Mouse (Mus musculus) lung, adult 2 months (tissue): ENCODE measurements at regions not wholly inside any gene's neighbourhood (a gene's known extent, or its start where the extent isn't known, plus 50 kb on each side); places are given as distances from the start of the nearest gene placed in this dataset.

Experiments used
- CTCF ChIP-seq: fragments of 200-500 bp; IDR thresholded peaks from 2 replicates; pipeline ENCODE4 v1.5.1; 2011; ENCODE audit warnings: mild to moderate bottlenecking, low read length, control low read depth; ENCODE audit not compliant: insufficient read depth
- POLR2A ChIP-seq: fragments of 200-500 bp; IDR thresholded peaks from 2 replicates; pipeline ENCODE4 v1.6.1; 2011; ENCODE audit warnings: low read depth, mild to moderate bottlenecking, control low read depth, low read length, borderline replicate concordance; ENCODE audit errors: extremely low read depth

GRCm38 (mm10) chr17:3836386-3836785 is 140.3 kb upstream of the Nox3 start:
- TF ChIP-seq POLR2A (no peak), CTCF (no peak)
